Mouse (Mus musculus) bone marrow, adult 2 months (tissue): ENCODE results near the gene Spa17. TPM values are rescaled to one million over a fixed set of nuclear protein-coding genes. Genes with fewer than 3 reads are reported as not detected.
A peak's percentile ranks its signal among the peaks of the same experiment; 100 is the strongest.

ENCODE experiments used
- H3K27ac ChIP-seq: fragments of 200-500 bp; 2 replicates; pipeline ENCODE4 v1.5.1; 2012; ENCODE audit warnings: low read depth, mild to moderate bottlenecking, control low read depth, inconsistent platforms, low read length; ENCODE audit not compliant: control insufficient read depth, poor library complexity, insufficient read depth
- H3K4me1 ChIP-seq: fragments of 200-500 bp; 2 replicates; pipeline ENCODE4 v1.6.1; 2011; ENCODE audit warnings: low read length; ENCODE audit not compliant: control insufficient read depth, insufficient read depth
- H3K4me3 ChIP-seq: fragments of 200-500 bp; replicated peaks from 2 replicates; pipeline ENCODE3; 2011; ENCODE audit warnings: mild to moderate bottlenecking, low read depth, low read length, control low read depth; ENCODE audit not compliant: control insufficient read depth
- CTCF ChIP-seq: fragments of 200-500 bp; IDR thresholded peaks from 2 replicates; pipeline ENCODE4 v1.5.1; 2011; ENCODE audit warnings: low read length, control low read depth; ENCODE audit not compliant: control insufficient read depth, insufficient read depth
- POLR2A ChIP-seq: fragments of 200-500 bp; IDR thresholded peaks from 2 replicates; pipeline ENCODE4 v1.6.1; 2011; ENCODE audit warnings: low read depth, mild to moderate bottlenecking, control low read depth, low read length, borderline replicate concordance; ENCODE audit not compliant: control insufficient read depth
- WGBS: fragments of 180-500 bp; shearing (Covaris S2); methylation state at CpG from one replicate; pipeline ENCODE4 v1.1.7; 2018; 5-methylcytosine and 5-hydroxymethylcytosine counted together
- polyA plus RNA-seq: library from polyadenylated mRNA; stranded (reverse); fragments of >200 nt; gene quantifications from 2 replicates; pipeline ENCODE4 v1.2.4, GENCODE M21; 2011; ENCODE audit warnings: low replicate concordance; ENCODE audit not compliant: missing spikeins, insufficient read depth, insufficient read length

The Spa17 gene
- 1.4 and 3.7 TPM in 2 replicates for polyA plus RNA-seq

DNA sequence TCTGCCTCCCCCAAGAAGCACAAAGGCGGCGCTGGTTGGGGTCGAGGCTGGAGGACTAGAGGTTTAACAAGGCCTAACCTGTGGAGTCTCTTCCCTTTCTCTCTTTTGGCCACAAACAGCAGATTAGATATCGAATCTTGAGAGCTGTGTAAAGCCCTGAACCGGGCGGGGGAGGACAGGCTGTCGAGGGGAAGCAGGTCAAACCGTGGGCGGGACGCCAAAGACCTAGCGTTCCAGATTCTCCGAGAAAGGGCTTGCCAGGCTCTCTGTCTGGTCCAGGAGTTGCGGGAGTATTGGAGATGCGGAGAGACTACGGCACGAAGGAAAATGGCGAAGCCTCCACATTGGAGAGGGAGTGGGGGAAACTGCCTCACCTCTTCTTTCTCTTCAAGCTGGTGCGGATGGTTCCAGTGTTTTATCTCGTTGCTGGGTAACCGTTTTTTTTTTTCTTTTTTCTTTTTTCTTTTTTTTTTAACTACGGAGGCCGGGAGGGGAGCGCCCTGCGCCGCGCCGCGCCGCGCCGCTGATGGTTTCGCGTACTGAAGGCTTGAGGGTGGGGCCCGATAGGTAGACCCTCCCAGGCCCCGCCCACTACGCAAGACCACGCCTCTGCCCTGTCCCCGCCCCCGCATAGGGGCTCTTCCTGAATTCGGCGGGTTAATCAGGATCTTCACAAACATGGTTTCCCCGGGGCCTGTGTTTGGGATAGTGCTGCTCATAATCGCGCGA is at the start of gene Spa17:
TSS of gene Spa17 (minus strand) at position 541 of the 729 bp plus-strand sequence.
- TF ChIP-seq POLR2A (no peak), CTCF (no peak)
- no peaks in the 10 kb centered on the region; the same call in 1 of the 2 replicates for H3K4me1 ChIP-seq
- peak within 1 kb of the TSS; percentile 16; the same call in 1 of the 2 replicates for H3K27ac ChIP-seq
- peak within 1 kb of the TSS; percentile 94 for H3K4me3 ChIP-seq
- under 1% methylated on average over 45 of the region's 45 CpGs for WGBS

- H3K4me3 ChIP-seq: no peak overlapping the region
- no peak overlapping the region for H3K27ac ChIP-seq
- no peak for TF ChIP-seq POLR2A
- WGBS: 40% methylated on average over 1 of the region's 1 CpGs
- no peaks in the 10 kb centered on the region; the same call in 1 of the 2 replicates for H3K4me1 ChIP-seq
Measured at GRCm38 (mm10) chr9:37663210-37663609, 49.7 kb upstream of the Spa17 start.

DNA sequence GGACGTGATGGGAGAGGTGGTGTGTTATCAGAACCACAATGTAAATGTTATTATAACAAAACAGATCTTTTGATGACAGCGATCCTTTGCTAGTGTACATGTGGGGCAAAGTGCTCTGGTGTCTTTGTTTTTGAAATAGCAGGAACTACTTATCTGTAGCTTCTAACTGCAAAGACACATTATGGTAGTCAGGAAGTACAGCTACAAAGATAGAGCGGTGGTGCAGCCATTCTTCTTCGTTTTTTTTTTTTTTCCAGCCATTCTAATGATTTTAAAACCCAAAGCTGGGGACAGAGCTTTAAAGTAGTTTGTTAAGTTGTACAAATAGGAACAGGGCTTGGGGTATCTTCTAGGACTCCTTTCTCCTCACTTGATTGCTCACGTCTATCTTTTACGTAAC is 45.9 kb upstream of the Spa17 start:
- Histone ChIP-seq H3K27ac (no peak overlapping the region), H3K4me1 (no peaks in the 10 kb centered on the region; the same call in 1 of the 2 replicates), H3K4me3 (no peak overlapping the region)
- 69% methylated on average over 6 of the region's 6 CpGs for WGBS
- TF ChIP-seq POLR2A: no peak
- no peak for TF ChIP-seq CTCF

DNA sequence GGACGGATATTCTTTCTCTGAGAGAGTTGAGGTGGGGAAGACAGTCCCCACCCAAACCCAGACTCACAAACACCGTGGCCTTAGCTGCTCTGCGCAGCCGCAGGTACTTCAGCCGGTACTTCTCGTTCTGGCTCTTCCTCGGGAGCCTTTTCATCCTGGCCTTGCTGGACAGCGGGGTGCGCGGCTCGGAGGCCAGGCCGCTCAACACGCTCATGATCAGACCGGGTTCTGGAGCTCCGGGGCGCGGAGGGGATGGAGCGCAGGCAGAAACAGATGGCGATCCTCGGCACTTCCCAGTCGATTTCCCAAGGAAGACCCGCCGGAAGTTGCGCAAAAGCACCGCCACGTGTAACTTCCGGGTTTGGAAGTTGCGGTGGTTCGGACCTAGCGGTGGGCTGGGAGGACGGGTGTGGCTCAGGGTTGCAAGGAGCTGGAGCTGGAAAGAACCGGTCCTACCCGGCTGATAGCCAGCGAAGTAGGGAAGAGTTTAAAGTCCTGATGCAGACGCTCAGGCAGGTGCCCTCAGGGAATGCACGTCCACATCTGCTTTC is 43.5 kb upstream of the Spa17 start, which contains the start of gene Tbrg1:
TSS of gene Tbrg1 (minus strand) at position 382 of the 551 bp plus-strand sequence.
- WGBS: under 1% methylated on average over 36 of the region's 36 CpGs
- TF ChIP-seq CTCF (no peak), POLR2A (peak; percentile 39; the same call in 1 of the 2 replicates)
- peak within 1 kb of the TSS; percentile 73 for H3K4me3 ChIP-seq
- peak within 1 kb of the TSS; percentile 49 for H3K27ac ChIP-seq
- H3K4me1 ChIP-seq: no peaks in the 10 kb centered on the region

- peak overlapping the region; percentile 73 for H3K4me3 ChIP-seq
- H3K27ac ChIP-seq: peak overlapping the region; percentile 49; the same call in 1 of the 2 replicates
- no peak for TF ChIP-seq CTCF
- no peak for TF ChIP-seq POLR2A
- 1% methylated on average over 10 of the region's 10 CpGs for WGBS
- H3K4me1 ChIP-seq: no peaks in the 10 kb centered on the region
Measured at GRCm38 (mm10) chr9:37656439-37656881, 42.9 kb upstream of the Spa17 start.

- Histone ChIP-seq H3K4me1 (no peaks in the 10 kb centered on the region), H3K4me3 (peak overlapping the region; percentile 38), H3K27ac (no peak overlapping the region)
- 16% methylated on average over 8 of the region's 8 CpGs for WGBS
- TF ChIP-seq POLR2A (no peak), CTCF (no peak)
Measured at GRCm38 (mm10) chr9:37655961-37656360, 42.4 kb upstream of the Spa17 start.

- no peaks in the 10 kb centered on the region for H3K4me1 ChIP-seq
- H3K4me3 ChIP-seq: no peak overlapping the region
- H3K27ac ChIP-seq: no peak overlapping the region
- 86% methylated on average over 5 of the region's 5 CpGs for WGBS
- TF ChIP-seq POLR2A: no peak
- TF ChIP-seq CTCF: no peak
Measured at GRCm38 (mm10) chr9:37653836-37654235, 40.3 kb upstream of the Spa17 start.

GRCm38 (mm10) chr9:37650639-37651038 is 37.1 kb upstream of the Spa17 start:
- 89% methylated on average over 5 of the region's 5 CpGs for WGBS
- H3K4me1 ChIP-seq: no peaks in the 10 kb centered on the region
- H3K4me3 ChIP-seq: no peak overlapping the region
- H3K27ac ChIP-seq: no peak overlapping the region
- TF ChIP-seq CTCF: no peak
- TF ChIP-seq POLR2A: no peak
